Mouse (Mus musculus): ENCODE results near the gene Cort. TPM values are rescaled to one million over a fixed set of nuclear protein-coding genes. Genes with fewer than 3 reads are reported as not detected.

Gene Cort
- polyA plus RNA-seq, 1 experiment from 2014 or later = not detected

- Histone ChIP-seq H3K4me1 (ENCODE audit: control insufficient read depth, insufficient read depth, low read length) (no peaks in the 10 kb centered on the region), H3K9ac (replicated peaks; ENCODE audit: low read length) (no peak overlapping the region), H3K4me3 (replicated peaks; ENCODE audit: low read depth, low read length) (no peak overlapping the region), H3K9me3 (ENCODE audit: control insufficient read depth, low read length) (no peaks in the 10 kb centered on the region), H3K27me3 (ENCODE audit: control insufficient read depth, insufficient read depth, low read length) (no peaks in the 10 kb centered on the region), H3K4me2 (ENCODE audit: low read length) (no peak overlapping the region), H3K27ac (replicated peaks; ENCODE audit: low read depth, low read length) (no peak overlapping the region), H3K36me3 (ENCODE audit: control insufficient read depth, insufficient read depth, low read length) (no peaks in the 10 kb centered on the region)
- no peak for DNase-seq
- 88% methylated on average over 8 of the region's 8 CpGs for WGBS
- ATAC-seq (ENCODE audit: low FRiP score, low TSS enrichment) = no peak
These were observed 12.0 kb upstream of the Cort start for GRCm38 (mm10) chr4:149138515-149138914.

- under 1% methylated on average over 68 of the region's 68 CpGs for WGBS
- DNase-seq (peak; percentile 97), ATAC-seq (ENCODE audit: low FRiP score, low TSS enrichment) (peak; percentile 90)
- Histone ChIP-seq H3K4me1 (ENCODE audit: control insufficient read depth, insufficient read depth, low read length) (no peaks in the 10 kb centered on the region), H3K9ac (replicated peaks; ENCODE audit: low read length) (peak within 1 kb of the TSS; percentile 65), H3K4me2 (ENCODE audit: low read length) (peak within 1 kb of the TSS; percentile 66), H3K9me3 (ENCODE audit: control insufficient read depth, low read length) (no peaks in the 10 kb centered on the region), H3K4me3 (replicated peaks; ENCODE audit: low read depth, low read length) (peak within 1 kb of the TSS; percentile 45), H3K27me3 (ENCODE audit: control insufficient read depth, insufficient read depth, low read length) (no peaks in the 10 kb centered on the region), H3K27ac (replicated peaks; ENCODE audit: low read depth, low read length) (peak within 1 kb of the TSS; percentile 67), H3K36me3 (ENCODE audit: control insufficient read depth, insufficient read depth, low read length) (no peaks in the 10 kb centered on the region)
These were observed 10.6 kb upstream of the Cort start, which contains the start of gene Cenps for GRCm38 (mm10) chr4:149136982-149137770. Gene Cenps, minus strand, starts transcription at chr4:149137629.

GRCm38 (mm10) chr4:149136116-149136850 is 9.7 kb upstream of the Cort start:
- Histone ChIP-seq H3K36me3 (ENCODE audit: control insufficient read depth, insufficient read depth, low read length) (0 out of 2 replicates have a peak, but pooled peaks cover 3% of the 10 kb centered on the region), H3K27me3 (ENCODE audit: control insufficient read depth, insufficient read depth, low read length) (no peaks in the 10 kb centered on the region), H3K4me3 (replicated peaks; ENCODE audit: low read depth, low read length) (peak overlapping the region; percentile 45), H3K9me3 (ENCODE audit: control insufficient read depth, low read length) (no peaks in the 10 kb centered on the region), H3K27ac (replicated peaks; ENCODE audit: low read depth, low read length) (no peak overlapping the region), H3K9ac (replicated peaks; ENCODE audit: low read length) (peak overlapping the region; percentile 65; the same call in 1 of the 2 replicates), H3K4me1 (ENCODE audit: control insufficient read depth, insufficient read depth, low read length) (no peaks in the 10 kb centered on the region), H3K4me2 (ENCODE audit: low read length) (peak overlapping the region; percentile 66)
- DNase-seq (no peak), ATAC-seq (ENCODE audit: low FRiP score, low TSS enrichment) (no peak)
- WGBS = 69% methylated on average over 18 of the region's 18 CpGs

- no peak overlapping the region for H3K27ac ChIP-seq (replicated peaks; ENCODE audit: low read depth, low read length)
- H3K9ac ChIP-seq (replicated peaks; ENCODE audit: low read length) = no peak overlapping the region
- H3K9me3 ChIP-seq (ENCODE audit: control insufficient read depth, low read length) = no peaks in the 10 kb centered on the region
- no peak for DNase-seq
- peaks cover 9% of the 10 kb centered on the region; the same call in 1 of the 2 replicates for H3K36me3 ChIP-seq (ENCODE audit: control insufficient read depth, insufficient read depth, low read length)
- 78% methylated on average over 5 of the region's 5 CpGs for WGBS
- no peak overlapping the region for H3K4me3 ChIP-seq (replicated peaks; ENCODE audit: low read depth, low read length)
- ATAC-seq (ENCODE audit: low FRiP score, low TSS enrichment) = no peak
- no peaks in the 10 kb centered on the region for H3K27me3 ChIP-seq (ENCODE audit: control insufficient read depth, insufficient read depth, low read length)
- H3K4me1 ChIP-seq (ENCODE audit: control insufficient read depth, insufficient read depth, low read length) = no peaks in the 10 kb centered on the region
- no peak overlapping the region for H3K4me2 ChIP-seq (ENCODE audit: low read length)
These were observed 6.8 kb upstream of the Cort start for GRCm38 (mm10) chr4:149133395-149133794.

- ATAC-seq (ENCODE audit: low FRiP score, low TSS enrichment) = no peak
- 90% methylated on average over 21 of the region's 21 CpGs for WGBS
- no peaks in the 10 kb centered on the region for H3K9me3 ChIP-seq (ENCODE audit: control insufficient read depth, low read length)
- no peak overlapping the region for H3K4me3 ChIP-seq (replicated peaks; ENCODE audit: low read depth, low read length)
- peaks cover 13% of the 10 kb centered on the region; the same call in 1 of the 2 replicates for H3K36me3 ChIP-seq (ENCODE audit: control insufficient read depth, insufficient read depth, low read length)
- no peak for DNase-seq
- no peak overlapping the region for H3K27ac ChIP-seq (replicated peaks; ENCODE audit: low read depth, low read length)
- no peak overlapping the region for H3K9ac ChIP-seq (replicated peaks; ENCODE audit: low read length)
- no peak overlapping the region for H3K4me2 ChIP-seq (ENCODE audit: low read length)
- H3K4me1 ChIP-seq (ENCODE audit: control insufficient read depth, insufficient read depth, low read length) = no peaks in the 10 kb centered on the region
- H3K27me3 ChIP-seq (ENCODE audit: control insufficient read depth, insufficient read depth, low read length) = no peaks in the 10 kb centered on the region
These were observed 5.4 kb upstream of the Cort start for GRCm38 (mm10) chr4:149131789-149132565.

GRCm38 (mm10) chr4:149131021-149131752 is 4.6 kb upstream of the Cort start:
- H3K9me3 ChIP-seq (ENCODE audit: control insufficient read depth, low read length) = no peaks in the 10 kb centered on the region
- ATAC-seq (ENCODE audit: low FRiP score, low TSS enrichment) (no peak), DNase-seq (no peak)
- no peak overlapping the region for H3K4me2 ChIP-seq (ENCODE audit: low read length)
- WGBS = 92% methylated on average over 23 of the region's 23 CpGs
- no peaks in the 10 kb centered on the region for H3K27me3 ChIP-seq (ENCODE audit: control insufficient read depth, insufficient read depth, low read length)
- H3K4me1 ChIP-seq (ENCODE audit: control insufficient read depth, insufficient read depth, low read length) = no peaks in the 10 kb centered on the region
- no peak overlapping the region for H3K27ac ChIP-seq (replicated peaks; ENCODE audit: low read depth, low read length)
- H3K36me3 ChIP-seq (ENCODE audit: control insufficient read depth, insufficient read depth, low read length) = peaks cover 15% of the 10 kb centered on the region; the same call in 1 of the 2 replicates
- H3K9ac ChIP-seq (replicated peaks; ENCODE audit: low read length) = no peak overlapping the region
- no peak overlapping the region for H3K4me3 ChIP-seq (replicated peaks; ENCODE audit: low read depth, low read length)

- Histone ChIP-seq H3K27me3 (ENCODE audit: control insufficient read depth, insufficient read depth, low read length) (no peaks in the 10 kb centered on the region), H3K36me3 (ENCODE audit: control insufficient read depth, insufficient read depth, low read length) (peaks cover 15% of the 10 kb centered on the region; the same call in 1 of the 2 replicates), H3K9ac (replicated peaks; ENCODE audit: low read length) (no peak overlapping the region), H3K9me3 (ENCODE audit: control insufficient read depth, low read length) (no peaks in the 10 kb centered on the region), H3K27ac (replicated peaks; ENCODE audit: low read depth, low read length) (no peak overlapping the region), H3K4me2 (ENCODE audit: low read length) (no peak overlapping the region), H3K4me3 (replicated peaks; ENCODE audit: low read depth, low read length) (no peak overlapping the region), H3K4me1 (ENCODE audit: control insufficient read depth, insufficient read depth, low read length) (no peaks in the 10 kb centered on the region)
- no peak for DNase-seq
- ATAC-seq (ENCODE audit: low FRiP score, low TSS enrichment) = no peak
- 84% methylated on average over 18 of the region's 18 CpGs for WGBS
These were observed 1.9 kb upstream of the Cort start for GRCm38 (mm10) chr4:149128467-149128866.

- H3K27me3 ChIP-seq (ENCODE audit: control insufficient read depth, insufficient read depth, low read length) = no peaks in the 10 kb centered on the region
These were observed 451 bp downstream of the Cort start for GRCm38 (mm10) chr4:149126115-149126509.

More at GRCm38 (mm10) chr4:149126115-149126509, 451 bp downstream of the Cort start:
- no peak for DNase-seq
- no peak overlapping the region for H3K27ac ChIP-seq (replicated peaks; ENCODE audit: low read depth, low read length)
- no peak overlapping the region for H3K4me2 ChIP-seq (ENCODE audit: low read length)
- 82% methylated on average over 6 of the region's 6 CpGs for WGBS
- no peak overlapping the region for H3K4me3 ChIP-seq (replicated peaks; ENCODE audit: low read depth, low read length)
- H3K9me3 ChIP-seq (ENCODE audit: control insufficient read depth, low read length) = no peaks in the 10 kb centered on the region
- H3K9ac ChIP-seq (replicated peaks; ENCODE audit: low read length) = no peak overlapping the region
- ATAC-seq (ENCODE audit: low FRiP score, low TSS enrichment) = no peak
- H3K4me1 ChIP-seq (ENCODE audit: control insufficient read depth, insufficient read depth, low read length) = no peaks in the 10 kb centered on the region
- peaks cover 11% of the 10 kb centered on the region; the same call in 1 of the 2 replicates for H3K36me3 ChIP-seq (ENCODE audit: control insufficient read depth, insufficient read depth, low read length)

All from midbrain, embryonic 14.5 days (tissue).